Mouse (Mus musculus) neural tube, embryonic 15.5 days (tissue): ENCODE results near the gene 9230102O04Rik. TPM values are rescaled to one million over a fixed set of nuclear protein-coding genes. Genes with fewer than 3 reads are reported as not detected.

Experiments used
- ATAC-seq: fragments of 200-750 bp; cut with Nextera tagmentation; 2 replicates; pipeline ENCODE4 v1.8.0; 2017; ENCODE audit warnings: mild to moderate bottlenecking, moderate TSS enrichment, moderate library complexity; ENCODE audit not compliant: low FRiP score
- H3K27ac ChIP-seq: fragments of 300-500 bp; sonication (generic); replicated peaks from 2 replicates; pipeline ENCODE4 v1.5.1; 2015; ENCODE audit warnings: mild to moderate bottlenecking, inconsistent platforms
- H3K27me3 ChIP-seq: fragments of 300-500 bp; sonication (generic); replicated peaks from 2 replicates; pipeline ENCODE4 v1.6.1; 2015; ENCODE audit warnings: inconsistent platforms
- H3K36me3 ChIP-seq: fragments of 300-500 bp; sonication (generic); 2 replicates; pipeline ENCODE4 v1.6.1; 2015; ENCODE audit warnings: inconsistent platforms
- H3K4me1 ChIP-seq: fragments of 300-500 bp; sonication (generic); 2 replicates; pipeline ENCODE4 v1.6.1; 2015; ENCODE audit warnings: inconsistent platforms
- H3K4me2 ChIP-seq: fragments of 300-500 bp; sonication (generic); 2 replicates; pipeline ENCODE4 v1.6.1; 2015; ENCODE audit warnings: inconsistent platforms, mild to moderate bottlenecking, moderate library complexity
- H3K4me3 ChIP-seq: fragments of 300-500 bp; sonication (generic); replicated peaks from 2 replicates; pipeline ENCODE4 v1.5.1; 2015; ENCODE audit warnings: mild to moderate bottlenecking, inconsistent platforms
- H3K9ac ChIP-seq: fragments of 300-500 bp; sonication (generic); replicated peaks from 2 replicates; pipeline ENCODE4 v1.6.1; 2015; ENCODE audit warnings: mild to moderate bottlenecking, inconsistent platforms
- H3K9me3 ChIP-seq: fragments of 300-500 bp; sonication (generic); replicated peaks from 2 replicates; pipeline ENCODE4 v1.6.1; 2016; ENCODE audit warnings: inconsistent platforms
- WGBS: fragments of 180-500 bp; shearing (Covaris S2); methylation state at CpG from one replicate; pipeline ENCODE4 v1.1.7; 2015; ENCODE audit warnings: mixed read lengths; 5-methylcytosine and 5-hydroxymethylcytosine counted together
- polyA plus RNA-seq: library from polyadenylated mRNA; unstranded; fragments of >200 nt; fragmentation: Nextera tagmentation; extraction: Ambion mirVana; gene quantifications from 2 replicates; pipeline ENCODE4 v1.2.1, GENCODE M21; 2015

Gene 9230102O04Rik
- polyA plus RNA-seq, 1 experiment from 2014 or later: 0.49 TPM

GRCm38 (mm10) chr2:9883803-9884532 is 5.4 kb downstream of the 9230102O04Rik start:
- Histone ChIP-seq H3K27ac (no peak overlapping the region), H3K4me1 (peaks cover 28% of the 10 kb centered on the region), H3K4me3 (peak overlapping the region; percentile 5; the same call in 1 of the 2 replicates), H3K27me3 (peaks cover 83% of the 10 kb centered on the region), H3K4me2 (peak overlapping the region; percentile 31), H3K9me3 (no peaks in the 10 kb centered on the region), H3K9ac (no peak overlapping the region), H3K36me3 (no peaks in the 10 kb centered on the region)
- no peak for ATAC-seq
- under 1% methylated on average over 24 of the region's 27 CpGs for WGBS

GRCm38 (mm10) chr2:9882926-9883802 is 6.2 kb downstream of the 9230102O04Rik start:
- H3K27me3 ChIP-seq: peaks cover 83% of the 10 kb centered on the region
- no peaks in the 10 kb centered on the region for H3K36me3 ChIP-seq
- H3K4me2 ChIP-seq: peak overlapping the region; percentile 52
- ATAC-seq: no peak
- H3K9me3 ChIP-seq: no peaks in the 10 kb centered on the region
- 1% methylated on average over 43 of the region's 43 CpGs for WGBS
- peaks cover 32% of the 10 kb centered on the region for H3K4me1 ChIP-seq
- H3K27ac ChIP-seq: no peak overlapping the region
- H3K9ac ChIP-seq: no peak overlapping the region
- peak overlapping the region; percentile 5 for H3K4me3 ChIP-seq

- ATAC-seq: no peak
- no peak overlapping the region for H3K9ac ChIP-seq
- under 1% methylated on average over 38 of the region's 39 CpGs for WGBS
Observed at GRCm38 (mm10) chr2:9882371-9882925, 6.9 kb downstream of the 9230102O04Rik start.

GRCm38 (mm10) chr2:9881611-9882023 is 7.7 kb downstream of the 9230102O04Rik start:
- Histone ChIP-seq H3K4me1 (peaks cover 40% of the 10 kb centered on the region), H3K36me3 (no peaks in the 10 kb centered on the region), H3K9ac (no peak overlapping the region), H3K4me3 (peak overlapping the region; percentile 19), H3K27ac (no peak overlapping the region), H3K9me3 (no peaks in the 10 kb centered on the region), H3K4me2 (peak overlapping the region; percentile 52), H3K27me3 (peaks cover 75% of the 10 kb centered on the region)
- 2% methylated on average over 13 of the region's 13 CpGs for WGBS
- ATAC-seq: peak; percentile 7; the same call in 1 of the 2 replicates

More at GRCm38 (mm10) chr2:9882371-9882925, 6.9 kb downstream of the 9230102O04Rik start:
- H3K4me1 ChIP-seq: peaks cover 33% of the 10 kb centered on the region
- H3K27me3 ChIP-seq: peaks cover 81% of the 10 kb centered on the region
- H3K36me3 ChIP-seq: no peaks in the 10 kb centered on the region
- H3K4me3 ChIP-seq: peak overlapping the region; percentile 5
- peak overlapping the region; percentile 52 for H3K4me2 ChIP-seq
- H3K9me3 ChIP-seq: no peaks in the 10 kb centered on the region
- no peak overlapping the region for H3K27ac ChIP-seq

- H3K4me3 ChIP-seq: peak within 1 kb of the TSS; percentile 19
- under 1% methylated on average over 34 of the region's 35 CpGs for WGBS
- no peaks in the 10 kb centered on the region for H3K9me3 ChIP-seq
- ATAC-seq: no peak
- H3K4me1 ChIP-seq: peaks cover 40% of the 10 kb centered on the region
- no peaks in the 10 kb centered on the region for H3K36me3 ChIP-seq
- peaks cover 70% of the 10 kb centered on the region for H3K27me3 ChIP-seq
- H3K9ac ChIP-seq: no peak within 1 kb of the TSS
- no peak within 1 kb of the TSS for H3K27ac ChIP-seq
- peak within 1 kb of the TSS; percentile 66 for H3K4me2 ChIP-seq
Observed at GRCm38 (mm10) chr2:9881051-9881591, 8.2 kb downstream of the 9230102O04Rik start, which contains the start of gene 4930412O13Rik. 4930412O13Rik (plus strand) TSS chr2:9881252.

GRCm38 (mm10) chr2:9880271-9880670 is 9.1 kb downstream of the 9230102O04Rik start:
- Histone ChIP-seq H3K27ac (no peak overlapping the region), H3K9me3 (no peaks in the 10 kb centered on the region), H3K9ac (no peak overlapping the region), H3K4me2 (peak overlapping the region; percentile 66), H3K4me3 (no peak overlapping the region), H3K4me1 (peaks cover 40% of the 10 kb centered on the region), H3K36me3 (no peaks in the 10 kb centered on the region), H3K27me3 (peaks cover 69% of the 10 kb centered on the region)
- no peak for ATAC-seq
- WGBS: 2% methylated on average over 11 of the region's 11 CpGs

GRCm38 (mm10) chr2:9879493-9879892 is 9.8 kb downstream of the 9230102O04Rik start:
- WGBS: under 1% methylated on average over 21 of the region's 21 CpGs
- no peak overlapping the region for H3K9ac ChIP-seq
- ATAC-seq: peak; percentile 78
- peak overlapping the region; percentile 66 for H3K4me2 ChIP-seq
- no peaks in the 10 kb centered on the region for H3K36me3 ChIP-seq
- no peak overlapping the region for H3K27ac ChIP-seq
- peak overlapping the region; percentile 34 for H3K4me3 ChIP-seq
- peaks cover 44% of the 10 kb centered on the region for H3K4me1 ChIP-seq
- H3K27me3 ChIP-seq: peaks cover 69% of the 10 kb centered on the region
- H3K9me3 ChIP-seq: no peaks in the 10 kb centered on the region

- WGBS: under 1% methylated on average over 22 of the region's 22 CpGs
- Histone ChIP-seq H3K27ac (no peak overlapping the region), H3K9me3 (no peaks in the 10 kb centered on the region), H3K4me1 (peaks cover 47% of the 10 kb centered on the region), H3K9ac (no peak overlapping the region; the same call in 1 of the 2 replicates), H3K27me3 (peaks cover 69% of the 10 kb centered on the region), H3K4me3 (peak overlapping the region; percentile 34), H3K36me3 (no peaks in the 10 kb centered on the region), H3K4me2 (peak overlapping the region; percentile 66)
- no peak for ATAC-seq
Observed at GRCm38 (mm10) chr2:9879092-9879491, 10.2 kb downstream of the 9230102O04Rik start.

- Histone ChIP-seq H3K36me3 (no peaks in the 10 kb centered on the region), H3K9me3 (no peaks in the 10 kb centered on the region), H3K27ac (no peak overlapping the region), H3K4me3 (peak overlapping the region; percentile 34), H3K4me2 (peak overlapping the region; percentile 66), H3K4me1 (peaks cover 47% of the 10 kb centered on the region), H3K27me3 (peaks cover 74% of the 10 kb centered on the region), H3K9ac (0 out of 2 replicates have a peak overlapping the region, but pooled peaks have one; percentile 3)
- ATAC-seq: no peak
- WGBS: 0% methylated on average over 28 of the region's 33 CpGs
Observed at GRCm38 (mm10) chr2:9878564-9879081, 10.7 kb downstream of the 9230102O04Rik start.

GRCm38 (mm10) chr2:9877966-9878563 is 11.3 kb downstream of the 9230102O04Rik start:
- Histone ChIP-seq H3K4me3 (peak overlapping the region; percentile 34), H3K9me3 (no peaks in the 10 kb centered on the region), H3K36me3 (no peaks in the 10 kb centered on the region), H3K27ac (no peak overlapping the region), H3K4me1 (peaks cover 47% of the 10 kb centered on the region), H3K9ac (0 out of 2 replicates have a peak overlapping the region, but pooled peaks have one; percentile 3), H3K4me2 (peak overlapping the region; percentile 66), H3K27me3 (peaks cover 76% of the 10 kb centered on the region)
- WGBS: under 1% methylated on average over 19 of the region's 19 CpGs
- no peak for ATAC-seq
